Mouse (Mus musculus) heart, embryonic 13.5 days (tissue): ENCODE measurements at regions not wholly inside any gene's neighbourhood (a gene's known extent, or its start where the extent isn't known, plus 50 kb on each side); places are given as distances from the start of the nearest gene placed in this dataset.

Experiments used
- ATAC-seq: fragments of 200-750 bp; cut with Nextera tagmentation; 2 replicates; pipeline ENCODE4 v1.8.0; 2017; ENCODE audit warnings: moderate TSS enrichment; ENCODE audit not compliant: insufficient number of reproducible peaks, low FRiP score, low TSS enrichment; ENCODE audit errors: extremely low read depth
- H3K27ac ChIP-seq: fragments of 300-500 bp; sonication (generic); replicated peaks from 2 replicates; pipeline ENCODE4 v1.5.1; 2015; ENCODE audit warnings: moderate library complexity, mild to moderate bottlenecking, inconsistent platforms
- H3K27me3 ChIP-seq: fragments of 300-500 bp; sonication (generic); replicated peaks from 2 replicates; pipeline ENCODE4 v1.6.1; 2015; ENCODE audit warnings: mild to moderate bottlenecking, inconsistent platforms
- H3K36me3 ChIP-seq: fragments of 300-500 bp; sonication (generic); 2 replicates; pipeline ENCODE4 v1.6.1; 2015; ENCODE audit warnings: mild to moderate bottlenecking, inconsistent platforms
- H3K4me1 ChIP-seq: fragments of 300-500 bp; sonication (generic); 2 replicates; pipeline ENCODE4 v1.6.1; 2015; ENCODE audit warnings: inconsistent platforms
- H3K4me2 ChIP-seq: fragments of 300-500 bp; sonication (generic); 2 replicates; pipeline ENCODE4 v1.6.1; 2015; ENCODE audit warnings: inconsistent platforms, mild to moderate bottlenecking, moderate library complexity
- H3K4me3 ChIP-seq: fragments of 300-500 bp; sonication (generic); 2 replicates; pipeline ENCODE4 v1.5.1; 2015; ENCODE audit warnings: moderate library complexity, mild to moderate bottlenecking, inconsistent platforms
- H3K9ac ChIP-seq: fragments of 300-500 bp; sonication (generic); 2 replicates; pipeline ENCODE4 v1.6.1; 2015; ENCODE audit warnings: inconsistent platforms, mild to moderate bottlenecking, moderate library complexity
- H3K9me3 ChIP-seq: fragments of 300-500 bp; sonication (generic); 2 replicates; pipeline ENCODE4 v1.6.1; 2016; ENCODE audit warnings: inconsistent platforms
- WGBS: fragments of 180-500 bp; shearing (Covaris S2); methylation state at CpG from one replicate; pipeline ENCODE4 v1.1.7; 2015; ENCODE audit warnings: mixed read lengths; 5-methylcytosine and 5-hydroxymethylcytosine counted together

DNA sequence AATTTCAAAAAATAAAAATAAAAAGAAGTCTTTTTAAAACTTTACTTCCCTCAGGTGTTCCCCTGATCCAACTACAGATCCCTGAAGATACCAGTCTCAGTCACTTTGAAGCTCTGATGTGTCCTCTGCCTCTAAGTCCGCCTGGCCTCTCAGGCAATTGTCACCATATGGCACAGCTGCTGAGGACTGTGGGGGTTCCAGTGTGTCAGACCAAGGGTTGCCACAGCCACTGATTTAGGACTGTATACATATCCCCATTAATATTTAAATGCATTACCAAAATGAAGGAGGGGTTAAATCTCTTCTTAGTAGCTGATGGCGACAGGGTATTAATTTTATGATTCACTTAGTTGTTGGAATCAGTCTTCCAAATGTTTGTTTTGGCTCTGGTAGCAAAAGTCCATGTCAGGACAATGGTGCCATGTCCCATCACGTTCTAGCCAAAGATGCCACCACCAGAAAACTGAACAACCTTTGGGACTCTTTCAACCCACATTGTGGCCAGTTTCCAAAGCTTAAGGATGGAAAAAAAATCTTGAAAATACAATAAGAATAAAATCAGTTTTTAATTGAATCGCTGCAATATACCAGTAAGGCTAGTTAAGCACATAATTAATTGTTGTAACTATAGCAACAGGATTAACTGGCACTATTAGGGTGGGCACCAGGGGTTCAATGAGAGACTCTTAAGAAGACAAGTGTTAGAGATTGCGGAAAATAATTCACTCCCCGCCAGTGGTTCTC lies 62.5 kb downstream of the Arrdc4 start:
- Histone ChIP-seq H3K27ac (no peak overlapping the region), H3K9ac (no peak overlapping the region), H3K27me3 (no peaks in the 10 kb centered on the region), H3K4me3 (no peak overlapping the region), H3K4me2 (no peak overlapping the region), H3K4me1 (no peaks in the 10 kb centered on the region), H3K9me3 (no peaks in the 10 kb centered on the region; the same call in 1 of the 2 replicates), H3K36me3 (no peaks in the 10 kb centered on the region)
- 68% methylated on average over 6 of the region's 6 CpGs for WGBS
- ATAC-seq, result no peak

DNA sequence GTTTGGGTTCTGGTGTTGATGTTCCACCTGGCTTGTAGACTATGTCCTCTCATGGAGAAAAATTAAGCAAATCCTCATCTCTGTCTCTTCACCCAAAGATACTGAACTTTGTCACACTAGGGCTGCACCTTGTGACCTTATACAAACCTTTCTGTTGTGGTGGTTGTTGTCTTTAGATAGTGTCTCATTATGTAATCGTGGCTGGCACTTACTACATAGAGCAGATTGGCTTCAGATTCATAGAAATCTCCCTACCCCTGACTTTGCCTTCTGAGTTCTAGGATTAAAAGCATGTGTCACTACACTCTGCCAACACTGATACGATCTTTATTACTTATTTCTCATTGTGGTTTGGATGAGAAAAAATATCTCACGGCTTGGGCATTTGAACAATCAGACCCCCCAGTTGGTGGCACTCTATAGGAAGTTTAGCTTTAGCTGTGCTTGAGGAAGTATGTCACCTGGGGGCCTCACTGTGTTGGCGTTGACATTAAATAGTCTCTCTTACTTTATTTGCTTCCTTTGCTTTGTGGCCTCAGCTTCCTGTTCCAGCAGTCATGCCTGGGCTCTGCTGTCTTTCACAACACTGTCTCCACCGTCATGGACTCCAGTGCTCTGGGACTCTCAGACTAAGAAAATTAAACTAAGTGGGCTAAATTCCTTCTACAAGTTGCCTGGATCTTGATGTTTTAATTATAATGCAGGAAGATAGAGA lies 66.0 kb downstream of the Arrdc4 start:
- Histone ChIP-seq H3K9ac (no peak overlapping the region), H3K9me3 (no peaks in the 10 kb centered on the region), H3K4me1 (no peaks in the 10 kb centered on the region), H3K27ac (no peak overlapping the region), H3K4me2 (no peak overlapping the region), H3K36me3 (no peaks in the 10 kb centered on the region), H3K4me3 (no peak overlapping the region), H3K27me3 (no peaks in the 10 kb centered on the region)
- ATAC-seq, result no peak
- 56% methylated on average over 5 of the region's 5 CpGs for WGBS

DNA sequence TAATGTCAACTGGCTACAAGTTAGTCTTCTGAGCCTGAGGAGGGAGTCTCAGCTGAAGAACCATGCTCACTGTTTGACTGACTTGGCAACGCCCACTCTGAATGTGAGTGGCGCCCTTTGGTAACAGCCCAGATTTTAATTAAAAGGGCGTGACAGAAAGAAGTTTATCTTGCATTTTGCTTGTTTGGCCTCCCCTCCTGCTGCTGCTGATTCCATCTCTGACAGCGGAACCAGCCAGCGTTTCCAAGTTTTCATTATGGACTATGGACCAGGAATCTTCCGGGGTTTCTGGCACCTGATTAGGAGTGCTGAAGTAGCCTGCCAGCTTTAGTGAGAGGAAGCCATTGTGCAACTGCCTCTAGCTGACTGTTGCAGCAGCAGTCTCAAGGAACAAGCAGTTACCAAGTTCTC lies 66.7 kb downstream of the Arrdc4 start:
- H3K9me3 ChIP-seq, result no peaks in the 10 kb centered on the region
- no peaks in the 10 kb centered on the region for H3K36me3 ChIP-seq
- H3K4me1 ChIP-seq, result no peaks in the 10 kb centered on the region
- H3K9ac ChIP-seq, result no peak overlapping the region
- no peaks in the 10 kb centered on the region for H3K27me3 ChIP-seq
- H3K4me2 ChIP-seq, result no peak overlapping the region
- no peak for ATAC-seq
- H3K27ac ChIP-seq, result no peak overlapping the region
- WGBS, result 50% methylated on average over 6 of the region's 6 CpGs
- H3K4me3 ChIP-seq, result no peak overlapping the region

DNA sequence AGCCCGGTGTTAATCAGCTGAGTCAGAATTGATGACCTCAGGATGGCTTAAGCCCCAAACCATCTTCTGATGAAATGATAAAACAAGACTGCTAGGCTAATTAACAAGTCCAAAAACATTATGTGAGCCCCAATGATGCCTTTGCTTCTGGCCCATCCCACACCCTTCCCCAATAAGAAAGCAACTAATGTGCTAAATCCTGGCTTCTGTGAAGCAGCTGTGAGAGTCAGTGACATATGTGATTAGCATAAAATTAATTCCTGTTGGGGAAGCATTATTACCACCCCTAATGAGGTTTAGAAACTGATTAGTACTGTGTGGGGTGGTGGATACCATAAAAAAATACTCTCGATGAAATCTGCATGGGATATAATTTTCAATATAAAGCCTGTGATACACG lies 69.3 kb downstream of the Arrdc4 start:
- Histone ChIP-seq H3K4me1 (no peaks in the 10 kb centered on the region), H3K27me3 (no peaks in the 10 kb centered on the region), H3K36me3 (no peaks in the 10 kb centered on the region), H3K4me3 (no peak overlapping the region), H3K9ac (no peak overlapping the region), H3K27ac (no peak overlapping the region), H3K4me2 (no peak overlapping the region), H3K9me3 (no peaks in the 10 kb centered on the region)
- ATAC-seq, result no peak
- WGBS, result 81% methylated on average over 3 of the region's 3 CpGs

DNA sequence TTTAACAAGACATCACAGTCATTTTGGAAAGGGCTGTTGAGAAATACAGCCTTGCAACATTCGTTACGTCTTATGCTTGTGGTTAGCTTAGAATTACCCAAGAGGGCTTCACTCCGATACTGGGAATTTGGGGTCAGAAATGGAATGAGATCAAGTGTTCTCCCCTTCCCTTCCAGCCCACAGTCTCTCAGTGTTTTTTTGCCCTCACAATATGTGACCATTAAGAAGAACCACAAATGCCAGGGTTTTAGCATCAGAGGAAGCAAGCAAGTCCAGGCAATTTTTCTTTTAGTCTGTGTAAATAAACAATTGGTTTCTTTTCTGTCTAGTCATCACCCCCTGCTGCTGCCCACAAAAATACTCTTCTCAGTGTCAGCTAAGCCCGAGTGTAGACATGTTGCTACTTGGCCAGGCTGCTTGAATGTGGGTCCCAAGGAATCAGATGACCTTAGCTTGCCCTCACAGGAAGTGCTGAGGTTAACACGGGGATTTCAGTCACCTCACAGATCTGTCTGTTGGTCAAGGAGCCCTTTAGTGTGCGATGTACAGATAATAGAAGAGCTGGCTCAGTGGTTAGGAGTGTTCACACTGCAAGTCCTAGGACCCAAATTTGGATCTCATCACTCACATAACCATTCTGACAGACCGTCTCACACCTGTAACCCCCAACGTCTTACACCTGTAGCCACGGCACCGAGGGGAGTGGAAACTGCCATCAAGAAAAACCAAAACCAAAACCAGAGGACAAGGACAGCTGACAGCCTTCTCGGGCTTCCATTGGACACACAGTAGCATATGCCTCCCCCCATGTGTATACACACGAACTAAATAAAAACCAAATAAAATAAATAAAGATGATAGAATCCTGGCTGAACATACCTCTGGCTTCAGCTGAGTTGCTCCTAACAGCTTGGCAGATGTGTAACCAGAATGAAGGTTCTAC lies 81.0 kb downstream of the Arrdc4 start:
- no peak overlapping the region for H3K4me3 ChIP-seq

DNA sequence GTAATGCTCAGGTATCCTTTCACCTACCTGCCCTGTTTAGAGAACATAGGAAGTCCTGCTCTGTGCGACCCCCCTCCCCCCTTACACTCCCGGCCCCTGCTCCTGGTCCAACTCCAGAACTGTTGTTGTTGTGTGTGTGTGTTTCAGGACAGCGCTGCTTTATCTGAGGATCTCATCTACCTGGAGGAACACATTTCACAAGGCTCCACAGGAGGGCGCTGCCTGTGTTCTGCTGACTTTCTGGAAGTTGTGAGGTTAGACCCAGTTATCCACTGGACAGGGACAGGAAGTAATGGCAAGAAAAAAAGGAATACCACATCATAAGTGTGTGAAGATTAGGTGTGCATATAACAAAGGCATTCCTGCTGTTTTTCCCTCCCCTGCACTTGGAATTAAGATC lies 81.8 kb downstream of the Arrdc4 start:
- H3K9ac ChIP-seq, result no peak overlapping the region
- no peak overlapping the region for H3K27ac ChIP-seq
- no peaks in the 10 kb centered on the region for H3K9me3 ChIP-seq
- WGBS, result 50% methylated on average over 4 of the region's 4 CpGs
- H3K27me3 ChIP-seq, result no peaks in the 10 kb centered on the region
- H3K4me3 ChIP-seq, result no peak overlapping the region
- no peak for ATAC-seq
- H3K4me2 ChIP-seq, result no peak overlapping the region
- no peaks in the 10 kb centered on the region for H3K4me1 ChIP-seq
- no peaks in the 10 kb centered on the region for H3K36me3 ChIP-seq

More for the DNA sequence above, 81.0 kb downstream of the Arrdc4 start:
- Histone ChIP-seq H3K4me1 (no peaks in the 10 kb centered on the region), H3K9ac (no peak overlapping the region), H3K9me3 (no peaks in the 10 kb centered on the region; the same call in 1 of the 2 replicates), H3K27me3 (no peaks in the 10 kb centered on the region), H3K4me2 (no peak overlapping the region), H3K27ac (no peak overlapping the region), H3K36me3 (no peaks in the 10 kb centered on the region)
- WGBS, result 66% methylated on average over 12 of the region's 12 CpGs
- ATAC-seq, result no peak

DNA sequence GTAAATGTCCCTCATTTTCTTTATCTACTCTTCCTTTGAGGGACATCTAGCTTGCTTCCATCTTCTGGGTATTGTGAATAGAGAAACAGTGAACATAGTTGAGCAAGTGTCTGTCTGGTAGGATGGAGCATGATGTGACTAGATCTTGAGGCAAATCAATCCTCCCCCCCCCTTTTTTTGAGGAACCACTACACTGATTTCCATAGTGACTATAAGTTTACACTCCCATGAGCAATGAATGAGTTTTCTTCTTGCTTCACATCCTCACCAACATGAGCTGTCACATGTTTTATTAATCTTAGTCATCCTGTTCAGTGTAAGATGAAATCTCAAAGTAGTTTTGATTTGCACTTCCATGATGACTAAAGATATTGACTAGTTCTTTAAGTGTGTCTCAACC lies 92.7 kb downstream of the Arrdc4 start:
- H3K9me3 ChIP-seq, result 0 out of 2 replicates have a peak, but pooled peaks cover 10% of the 10 kb centered on the region
- no peaks in the 10 kb centered on the region for H3K27me3 ChIP-seq
- no peak overlapping the region for H3K4me3 ChIP-seq
- H3K36me3 ChIP-seq, result no peaks in the 10 kb centered on the region
- ATAC-seq, result no peak
- no peak overlapping the region for H3K27ac ChIP-seq
- H3K4me1 ChIP-seq, result no peaks in the 10 kb centered on the region
- no peak overlapping the region for H3K4me2 ChIP-seq
- no peak overlapping the region for H3K9ac ChIP-seq

DNA sequence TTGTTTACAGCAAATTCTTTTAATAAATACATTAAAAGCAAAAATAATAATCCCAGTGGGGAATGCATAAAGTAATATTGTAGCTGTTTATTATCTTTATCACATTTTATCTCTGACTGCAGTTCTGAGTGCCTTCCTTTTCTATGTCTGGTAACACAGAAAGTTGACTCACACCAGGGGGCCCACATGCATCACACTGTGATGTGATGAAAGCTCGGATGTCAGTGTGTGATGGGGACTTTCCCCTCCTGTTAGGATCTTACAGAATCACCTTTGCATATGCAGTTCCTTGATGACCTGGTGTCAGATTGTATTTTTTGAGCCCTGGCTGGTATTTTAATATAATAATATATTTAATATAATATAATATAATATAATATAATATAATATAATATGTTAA lies 95.5 kb downstream of the Arrdc4 start:
- no peak overlapping the region for H3K27ac ChIP-seq
- no peaks in the 10 kb centered on the region for H3K36me3 ChIP-seq
- WGBS, result 50% methylated on average over 1 of the region's 1 CpGs
- H3K27me3 ChIP-seq, result no peaks in the 10 kb centered on the region
- H3K9me3 ChIP-seq, result 0 out of 2 replicates have a peak, but pooled peaks cover 10% of the 10 kb centered on the region
- H3K4me1 ChIP-seq, result no peaks in the 10 kb centered on the region
- no peak overlapping the region for H3K4me3 ChIP-seq
- H3K4me2 ChIP-seq, result no peak overlapping the region
- no peak for ATAC-seq
- H3K9ac ChIP-seq, result no peak overlapping the region

DNA sequence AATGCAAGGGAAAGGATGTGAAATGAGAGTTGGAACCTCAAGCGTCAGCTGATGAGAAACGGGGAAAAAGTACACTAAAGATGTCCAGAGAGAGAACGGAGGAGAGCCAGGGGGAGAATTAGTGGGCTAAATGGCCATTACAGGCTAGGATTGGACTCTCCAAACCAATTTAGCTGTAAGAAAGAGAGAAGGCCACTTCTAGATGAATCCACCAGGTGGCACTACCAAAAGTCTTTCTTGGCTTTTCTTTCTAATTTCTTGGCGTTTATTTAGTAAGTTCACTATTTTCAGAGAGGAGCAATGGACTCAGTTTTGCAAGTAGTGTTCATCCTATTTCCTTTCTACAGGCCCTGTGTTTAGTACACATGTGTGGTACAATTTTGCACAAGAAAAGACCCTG lies 97.6 kb downstream of the Arrdc4 start:
- Histone ChIP-seq H3K36me3 (no peaks in the 10 kb centered on the region), H3K4me2 (no peak overlapping the region), H3K27ac (no peak overlapping the region), H3K4me3 (no peak overlapping the region), H3K27me3 (no peaks in the 10 kb centered on the region), H3K4me1 (no peaks in the 10 kb centered on the region), H3K9me3 (0 out of 2 replicates have a peak, but pooled peaks cover 10% of the 10 kb centered on the region), H3K9ac (no peak overlapping the region)
- WGBS, result 54% methylated on average over 4 of the region's 4 CpGs
- no peak for ATAC-seq

DNA sequence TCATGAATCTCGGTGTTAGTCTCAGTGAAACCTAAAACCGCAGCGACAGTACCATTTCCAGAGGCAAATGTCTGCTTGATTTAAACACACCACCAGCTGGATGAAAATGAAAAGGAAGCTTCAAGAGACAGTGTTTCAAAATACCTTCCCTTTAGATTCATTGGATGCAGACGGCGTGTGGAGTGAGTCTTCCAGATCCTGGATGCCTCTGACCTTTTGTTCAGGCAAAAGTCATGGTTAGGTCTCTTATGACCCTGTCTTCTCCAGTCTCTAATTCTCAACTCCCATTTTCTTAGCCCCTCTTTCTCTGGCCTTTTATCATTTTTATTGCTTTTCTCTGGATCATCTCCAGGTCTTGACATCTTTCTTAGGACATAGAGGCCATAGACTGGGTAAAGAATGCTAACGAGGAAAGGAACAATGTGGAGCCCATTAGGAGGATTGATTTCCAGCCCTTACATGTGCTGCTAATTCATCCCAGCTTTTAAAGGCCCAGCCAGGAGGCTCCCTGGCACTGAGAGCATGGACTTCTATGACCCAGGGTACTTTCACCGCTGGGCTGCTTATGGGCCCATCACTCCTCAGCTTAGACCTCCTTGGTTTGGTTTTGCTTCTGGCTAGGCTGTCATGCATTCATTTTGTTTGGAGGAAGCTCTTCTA lies 111.4 kb downstream of the Arrdc4 start:
- Histone ChIP-seq H3K9ac (no peak overlapping the region), H3K9me3 (no peaks in the 10 kb centered on the region), H3K4me2 (no peak overlapping the region), H3K27ac (no peak overlapping the region), H3K36me3 (no peaks in the 10 kb centered on the region), H3K27me3 (no peaks in the 10 kb centered on the region), H3K4me1 (peaks cover 13% of the 10 kb centered on the region; the same call in 1 of the 2 replicates), H3K4me3 (no peak overlapping the region)
- no peak for ATAC-seq
- 84% methylated on average over 7 of the region's 7 CpGs for WGBS

DNA sequence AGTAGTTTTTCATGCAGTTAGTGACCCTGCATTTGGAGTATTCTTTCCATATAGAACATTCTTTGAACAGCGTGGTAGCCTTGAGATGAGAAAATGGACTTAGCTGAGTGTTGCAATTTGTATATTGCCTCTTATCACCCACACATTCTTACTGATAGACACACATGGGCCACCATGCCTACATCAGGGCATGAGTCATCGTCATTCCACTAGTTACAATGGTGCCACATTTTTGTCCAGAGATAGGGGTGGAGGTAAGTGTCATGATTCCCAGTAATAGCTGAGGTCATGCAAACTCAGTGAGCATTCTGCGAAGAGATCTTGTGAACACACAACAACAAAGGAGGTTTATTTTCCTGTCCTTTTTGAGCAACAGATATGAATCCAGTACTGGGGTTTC lies 128.0 kb downstream of the Arrdc4 start:
- Histone ChIP-seq H3K36me3 (no peaks in the 10 kb centered on the region), H3K9ac (no peak overlapping the region), H3K4me2 (no peak overlapping the region), H3K27ac (0 out of 2 replicates have a peak overlapping the region, but pooled peaks have one; percentile 2), H3K4me3 (no peak overlapping the region), H3K4me1 (peaks cover 7% of the 10 kb centered on the region; the same call in 1 of the 2 replicates), H3K27me3 (no peaks in the 10 kb centered on the region), H3K9me3 (no peaks in the 10 kb centered on the region)
- WGBS, result 30% methylated on average over 3 of the region's 3 CpGs
- no peak for ATAC-seq
